ENCODE assay signal across 8 mouse cellular contexts in genomic region chr16:91466566-91466965, GRCm38 (mm10). TPM values are rescaled to one million over a fixed set of nuclear protein-coding genes. Genes with fewer than 3 reads are reported as not detected.
A peak's percentile ranks its signal among the peaks of the same experiment; 100 is the strongest.
DNase-seq lines count a peak whose midpoint lies in the region; ATAC-seq and TF ChIP-seq lines count a peak whose summit lies in the region.

No protein-coding gene starts in this region.

- no peak for ATAC-seq in embryonic facial prominence, embryonic 14.5 days (ENCODE audit: low read depth)
- ATAC-seq in kidney, postnatal 0 days (replicated peaks; ENCODE audit: low FRiP score, low read depth): 0 out of 2 replicates have a peak, but pooled peaks have one; percentile 25
- ATAC-seq in midbrain, embryonic 13.5 days: no peak

- no peak for TF ChIP-seq POLR2A in lung, adult 2 months (IDR thresholded peaks at IDR 0.05; ENCODE audit: borderline replicate concordance, extremely low read depth, low read depth, low read length)

- WGBS in lung, adult 2 months: 37% methylated on average over 6 of the region's 6 CpGs
- WGBS in embryonic facial prominence, embryonic 14.5 days: 50% methylated on average over 6 of the region's 6 CpGs
- 39% methylated on average over 6 of the region's 6 CpGs for WGBS in kidney, postnatal 0 days
- WGBS in midbrain, embryonic 13.5 days: 54% methylated on average over 6 of the region's 6 CpGs

- DNase-seq in lung, adult 18-20 months: peak; percentile 46 to 69
- no peak for DNase-seq in lung, adult 2 months
- peak; percentile 42 for DNase-seq in embryonic facial prominence, embryonic 14.5 days (ENCODE audit: low spot score)
- peak; percentile 77 for DNase-seq in kidney, postnatal 0 days (ENCODE audit: low spot score)
- no peak for DNase-seq in urinary bladder, postnatal 36 days (ENCODE audit: low spot score in 2 of 2)
- no peak for DNase-seq in layer of hippocampus, postnatal 25 days (ENCODE audit: extremely low spot score in 1 of 2, low spot score in 1 of 2)
- DNase-seq in right cerebral cortex, postnatal 25 days: no peak

- H3K36me3 ChIP-seq in embryonic facial prominence, embryonic 14.5 days (ENCODE audit: control insufficient read depth, insufficient read depth, low read length): no peaks in the 10 kb centered on the region
- no peaks in the 10 kb centered on the region for H3K36me3 ChIP-seq in kidney, postnatal 0 days (ENCODE audit: insufficient read depth, low read length)
- H3K36me3 ChIP-seq in midbrain, embryonic 13.5 days: peaks cover 3% of the 10 kb centered on the region; the same call in 1 of the 2 replicates

- no peaks in the 10 kb centered on the region for H3K9me3 ChIP-seq in embryonic facial prominence, embryonic 14.5 days (ENCODE audit: control insufficient read depth, low read length)
- H3K9me3 ChIP-seq in kidney, postnatal 0 days (replicated peaks; ENCODE audit: low read length): no peaks in the 10 kb centered on the region
- no peaks in the 10 kb centered on the region for H3K9me3 ChIP-seq in midbrain, embryonic 13.5 days

- no peaks in the 10 kb centered on the region for H3K27me3 ChIP-seq in embryonic facial prominence, embryonic 14.5 days (replicated peaks; ENCODE audit: control insufficient read depth, insufficient read depth, low read length)
- H3K27me3 ChIP-seq in kidney, postnatal 0 days (ENCODE audit: insufficient read depth, low read length): no peaks in the 10 kb centered on the region
- no peaks in the 10 kb centered on the region for H3K27me3 ChIP-seq in midbrain, embryonic 13.5 days

- H3K9ac ChIP-seq in embryonic facial prominence, embryonic 14.5 days (ENCODE audit: low read depth, low read length): no peak overlapping the region
- no peak overlapping the region for H3K9ac ChIP-seq in kidney, postnatal 0 days (ENCODE audit: low read depth, low read length)
- no peak overlapping the region for H3K9ac ChIP-seq in midbrain, embryonic 13.5 days (replicated peaks)

- peak overlapping the region; percentile 39; the same call in 1 of the 2 replicates for H3K27ac ChIP-seq in embryonic facial prominence, embryonic 14.5 days (replicated peaks; ENCODE audit: low read depth, low read length)
- H3K27ac ChIP-seq in kidney, postnatal 0 days: 0 out of 2 replicates have a peak overlapping the region, but pooled peaks have one; percentile 19
- no peak overlapping the region for H3K27ac ChIP-seq in midbrain, embryonic 13.5 days

- H3K4me1 ChIP-seq in lung, adult 2 months (ENCODE audit: control insufficient read depth, insufficient read depth, low read length): peaks cover 15% of the 10 kb centered on the region
- peaks cover 7% of the 10 kb centered on the region; the same call in 1 of the 2 replicates for H3K4me1 ChIP-seq in embryonic facial prominence, embryonic 14.5 days (ENCODE audit: control insufficient read depth, insufficient read depth, low read length)
- H3K4me1 ChIP-seq in kidney, postnatal 0 days (replicated peaks; ENCODE audit: insufficient read depth, low read length): peaks cover 4% of the 10 kb centered on the region
- H3K4me1 ChIP-seq in midbrain, embryonic 13.5 days (replicated peaks): peaks cover 27% of the 10 kb centered on the region

- H3K4me3 ChIP-seq in lung, adult 2 months (replicated peaks; ENCODE audit: extremely low read depth, low read depth, low read length): no peak overlapping the region
- no peak overlapping the region for H3K4me3 ChIP-seq in embryonic facial prominence, embryonic 14.5 days (ENCODE audit: low read depth, low read length)
- no peak overlapping the region for H3K4me3 ChIP-seq in kidney, postnatal 0 days (replicated peaks; ENCODE audit: low read depth, low read length)
- H3K4me3 ChIP-seq in midbrain, embryonic 13.5 days (replicated peaks): 0 out of 2 replicates have a peak overlapping the region, but pooled peaks have one; percentile 0

- H3K4me2 ChIP-seq in embryonic facial prominence, embryonic 14.5 days (ENCODE audit: low read depth, low read length): no peak overlapping the region
- peak overlapping the region; percentile 21; the same call in 1 of the 2 replicates for H3K4me2 ChIP-seq in kidney, postnatal 0 days (ENCODE audit: low read length)
- H3K4me2 ChIP-seq in midbrain, embryonic 13.5 days (replicated peaks): peak overlapping the region; percentile 89

- TF ChIP-seq CTCF in lung, adult 2 months (IDR thresholded peaks at IDR 0.05; ENCODE audit: insufficient read depth, low read length): no peak
- no peak for TF ChIP-seq CTCF in kidney, postnatal 0 days (IDR thresholded peaks at IDR 0.05; ENCODE audit: low read depth)

RNA-seq across cellular contexts. Expression of gene Ifnar1, which starts 18.5 kb away (rescaled TPM):
- polyA plus RNA-seq in lung, adult 2 months (2012; rRNA removed): 25.0 and 29.7 TPM in 2 replicates
- 47.3 and 53.7 TPM in 2 replicates for polyA plus RNA-seq in embryonic facial prominence, embryonic 14.5 days (2014; fragmentation: Nextera tagmentation; extraction: Ambion mirVana)
- polyA plus RNA-seq in kidney, postnatal 0 days (2015; fragmentation: Nextera tagmentation; extraction: Ambion mirVana): 33.5 and 37.1 TPM in 2 replicates
- 54.7 and 55.2 TPM in 2 replicates for polyA plus RNA-seq in midbrain, embryonic 13.5 days (2015; fragmentation: Nextera tagmentation; extraction: Ambion mirVana)
- 10 to 100 TPM; 48.8 to 55.6 TPM for total RNA-seq in layer of hippocampus, postnatal 25 days (2021)

Comparison
In these comparisons a context has a peak if more than half of its experiments do, and no peak if none do; other contexts are left out.
1. DNase-seq: peak in lung, adult 18-20 months (2 of 2), embryonic facial prominence, embryonic 14.5 days (single experiment) and kidney, postnatal 0 days (single experiment); none in lung, adult 2 months (single experiment), urinary bladder, postnatal 36 days (0 of 2), layer of hippocampus, postnatal 25 days (0 of 2) and right cerebral cortex, postnatal 25 days (single experiment).